Mouse (Mus musculus) megakaryocyte, embryonic 14.5 days (primary cell): ENCODE measurements around the gene Ptges.

Experiments
- FLI1 ChIP-seq: IDR thresholded peaks from 2 replicates; pipeline ENCODE4 v1.6.1; 2012; ENCODE audit warnings: low read length, inconsistent platforms, mixed read lengths
- GATA1 ChIP-seq: IDR thresholded peaks from 3 replicates; pipeline ENCODE4 v1.6.1; 2012; ENCODE audit warnings: mixed read lengths, low read length, inconsistent platforms, borderline replicate concordance

DNA sequence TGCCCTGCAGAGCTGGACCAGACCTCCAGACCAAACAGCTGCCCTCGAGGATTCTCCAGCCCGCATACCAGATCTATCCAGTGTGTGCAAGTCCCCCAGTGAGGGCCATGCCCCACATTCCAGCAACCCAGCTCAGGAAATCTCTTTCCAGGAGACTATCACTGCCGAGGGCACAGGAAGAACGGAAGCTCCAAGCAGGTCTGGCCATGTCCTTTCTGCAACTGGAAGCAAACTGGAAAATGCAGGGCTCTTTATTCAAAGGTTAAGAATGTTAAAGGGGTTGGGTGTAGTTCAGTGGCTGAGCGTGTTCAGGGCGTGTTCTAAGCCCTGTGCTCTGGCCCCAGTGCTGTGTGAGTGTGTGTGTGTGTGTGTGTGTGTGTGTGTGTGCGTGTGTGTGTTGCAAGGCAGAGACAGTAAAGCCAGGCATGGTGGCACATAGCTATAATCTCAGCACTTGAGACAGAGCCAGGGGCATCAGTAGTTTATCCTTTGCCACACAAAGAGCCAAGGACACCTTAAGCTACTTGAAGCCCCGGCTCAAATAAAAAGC lies 10.8 kb downstream of the Ptges start:
- no peak for TF ChIP-seq FLI1
- TF ChIP-seq GATA1, result no peak
